Mouse (Mus musculus) heart, adult 2 months (tissue): Measurements from ENCODE around the gene Itgal. TPM values are rescaled to one million over a fixed set of nuclear protein-coding genes. Genes with fewer than 3 reads are reported as not detected.

Experiments used
- DNase-seq, 2 experiments: peaks; one replicate each; pipeline ENCODE4 v3.0.0; 2021
- H3K27ac ChIP-seq: fragments of 200-600 bp; 2 replicates; pipeline ENCODE4 v1.8.1; 2022
- H3K27me3 ChIP-seq: fragments of 200-500 bp; 2 replicates; pipeline ENCODE4 v1.6.1; 2012; ENCODE audit warnings: mild to moderate bottlenecking, low read length, inconsistent platforms, mixed read lengths; ENCODE audit not compliant: control insufficient read depth, insufficient read depth
- H3K36me3 ChIP-seq: fragments of 200-500 bp; 2 replicates; pipeline ENCODE4 v1.6.1; 2012; ENCODE audit warnings: low read length, inconsistent platforms; ENCODE audit not compliant: control insufficient read depth, insufficient read depth
- H3K4me1 ChIP-seq: fragments of 200-500 bp; 2 replicates; pipeline ENCODE4 v1.6.1; 2011; ENCODE audit warnings: low read length; ENCODE audit not compliant: control insufficient read depth, insufficient read depth
- H3K4me3 ChIP-seq: fragments of 200-600 bp; 2 replicates; pipeline ENCODE4 v1.8.1; 2022
- H3K79me2 ChIP-seq: fragments of 200-500 bp; replicated peaks from 2 replicates; pipeline ENCODE4 v1.6.1; 2012; ENCODE audit warnings: mild to moderate bottlenecking, inconsistent platforms, low read length, moderate library complexity, mixed read lengths; ENCODE audit not compliant: control insufficient read depth, insufficient read depth
- H3K9ac ChIP-seq: fragments of 200-500 bp; 2 replicates; pipeline ENCODE4 v1.6.1; 2012; ENCODE audit warnings: low read depth, mild to moderate bottlenecking, control low read depth, inconsistent platforms, low read length, mixed read lengths
- CTCF ChIP-seq: fragments of 200-600 bp; IDR thresholded peaks from 2 replicates; pipeline ENCODE4 v1.8.1; 2022; ENCODE audit warnings: antibody characterized with exemption, mild to moderate bottlenecking, moderate library complexity
- EP300 ChIP-seq: fragments of 200-500 bp; IDR thresholded peaks from 2 replicates; pipeline ENCODE4 v1.6.1; 2011; ENCODE audit warnings: low read depth, low read length, control low read depth; ENCODE audit not compliant: insufficient read depth
- POLR2A ChIP-seq: fragments of 200-500 bp; IDR thresholded peaks from 2 replicates; pipeline ENCODE4 v1.6.1; 2011; ENCODE audit warnings: mild to moderate bottlenecking, low read depth, low read length, control low read depth; ENCODE audit not compliant: insufficient read depth
- WGBS: fragments of 180-500 bp; shearing (Covaris S2); methylation state at CpG from one replicate; pipeline ENCODE4 v1.1.7; 2018; 5-methylcytosine and 5-hydroxymethylcytosine counted together
- intact Hi-C: fragments of 180-260 bp; cut with DNase I; formaldehyde crosslinking; loops from one replicate; pipeline ENCODE4 v1.15.1; 2025
- polyA plus RNA-seq: library from polyadenylated mRNA; depleted of rRNA; stranded (reverse); fragments of >200 nt; gene quantifications from 2 replicates; pipeline ENCODE4 v1.2.3, GENCODE M21; 2012
- total RNA-seq, 2 experiments: library from RNA; stranded (reverse); gene quantifications; 2 replicates each; pipeline ENCODE4 v1.2.3; 2021

The Itgal gene
- total and polyA plus RNA-seq, 3 experiments, result 1.7 to 5.0 (median 2.3) TPM

- Histone ChIP-seq H3K27ac (no peak overlapping the region), H3K4me3 (no peak overlapping the region), H3K9ac (no peak overlapping the region), H3K79me2 (no peaks in the 10 kb centered on the region), H3K36me3 (no peaks in the 10 kb centered on the region), H3K4me1 (peaks cover 2% of the 10 kb centered on the region), H3K27me3 (no peaks in the 10 kb centered on the region)
- TF ChIP-seq CTCF (no peak), POLR2A (no peak), EP300 (no peak)
- intact Hi-C loops, result loop anchor here (5.0 kb wide), 1 partner anchor 44 kb away; no protein-coding TSS in a partner anchor
- WGBS, result 89% methylated on average over 3 of the region's 3 CpGs
- no peak for DNase-seq
Observed at GRCm38 (mm10) chr7:127263526-127263925, 32.5 kb upstream of the Itgal start.

- H3K4me1 ChIP-seq, result peaks cover 5% of the 10 kb centered on the region
- no peaks in the 10 kb centered on the region for H3K27me3 ChIP-seq
- H3K4me3 ChIP-seq, result no peak overlapping the region
- TF ChIP-seq POLR2A, result no peak
- TF ChIP-seq EP300, result no peak
- DNase-seq, result no peak
- H3K79me2 ChIP-seq, result no peaks in the 10 kb centered on the region
- peaks cover 5% of the 10 kb centered on the region; the same call in 1 of the 2 replicates for H3K36me3 ChIP-seq
- H3K9ac ChIP-seq, result no peak overlapping the region
- intact Hi-C loops, result no loop called here
- 76% methylated on average over 2 of the region's 2 CpGs for WGBS
- H3K27ac ChIP-seq, result no peak overlapping the region
Observed at GRCm38 (mm10) chr7:127270256-127270655, 25.8 kb upstream of the Itgal start.

- Histone ChIP-seq H3K9ac (no peak overlapping the region), H3K27ac (no peak overlapping the region), H3K36me3 (peaks cover 5% of the 10 kb centered on the region; the same call in 1 of the 2 replicates), H3K27me3 (no peaks in the 10 kb centered on the region), H3K4me3 (no peak overlapping the region), H3K4me1 (peaks cover 5% of the 10 kb centered on the region), H3K79me2 (no peaks in the 10 kb centered on the region)
- 89% methylated on average over 5 of the region's 5 CpGs for WGBS
- TF ChIP-seq CTCF (no peak), POLR2A (no peak)
- no peak for DNase-seq
- intact Hi-C loops, result no loop called here
Observed at GRCm38 (mm10) chr7:127270666-127271065, 25.4 kb upstream of the Itgal start.

- no peaks in the 10 kb centered on the region for H3K27me3 ChIP-seq
- TF ChIP-seq POLR2A (no peak), CTCF (no peak), EP300 (no peak)
- no peak for DNase-seq
- 94% methylated on average over 4 of the region's 4 CpGs for WGBS
- no peak overlapping the region for H3K27ac ChIP-seq
- no peaks in the 10 kb centered on the region for H3K79me2 ChIP-seq
- intact Hi-C loops, result no loop called here
- H3K9ac ChIP-seq, result no peak overlapping the region
- peaks cover 5% of the 10 kb centered on the region; the same call in 1 of the 2 replicates for H3K36me3 ChIP-seq
- peaks cover 5% of the 10 kb centered on the region for H3K4me1 ChIP-seq
- H3K4me3 ChIP-seq, result no peak overlapping the region
Observed at GRCm38 (mm10) chr7:127271093-127271492, 25.0 kb upstream of the Itgal start.

GRCm38 (mm10) chr7:127272566-127272965 is 23.5 kb upstream of the Itgal start:
- no peaks in the 10 kb centered on the region for H3K27me3 ChIP-seq
- H3K4me3 ChIP-seq, result peak overlapping the region; percentile 82
- H3K27ac ChIP-seq, result no peak overlapping the region
- TF ChIP-seq EP300 (no peak), CTCF (no peak), POLR2A (no peak)
- H3K9ac ChIP-seq, result no peak overlapping the region
- peaks cover 5% of the 10 kb centered on the region; the same call in 1 of the 2 replicates for H3K36me3 ChIP-seq
- H3K79me2 ChIP-seq, result no peaks in the 10 kb centered on the region
- H3K4me1 ChIP-seq, result peaks cover 5% of the 10 kb centered on the region
- no peak for DNase-seq
- intact Hi-C loops, result no loop called here
- 88% methylated on average over 15 of the region's 15 CpGs for WGBS

- peak overlapping the region; percentile 82 for H3K4me3 ChIP-seq
- 10% methylated on average over 50 of the region's 50 CpGs for WGBS
- intact Hi-C loops, result no loop called here
- H3K36me3 ChIP-seq, result peaks cover 5% of the 10 kb centered on the region; the same call in 1 of the 2 replicates
- no peaks in the 10 kb centered on the region for H3K79me2 ChIP-seq
- TF ChIP-seq POLR2A (no peak), EP300 (0 out of 2 replicates have a peak, but pooled peaks have one; percentile 18), CTCF (peak; percentile 11; the same call in 1 of the 2 replicates)
- H3K9ac ChIP-seq, result peak overlapping the region; percentile 98
- peaks cover 5% of the 10 kb centered on the region for H3K4me1 ChIP-seq
- H3K27ac ChIP-seq, result peak overlapping the region; percentile 92
- no peak for DNase-seq
- no peaks in the 10 kb centered on the region for H3K27me3 ChIP-seq
Observed at GRCm38 (mm10) chr7:127273118-127273923, 22.7 kb upstream of the Itgal start.
